Mouse (Mus musculus) lung, adult 2 months (tissue): Measurements from ENCODE around the gene Cst7. TPM values are rescaled to one million over a fixed set of nuclear protein-coding genes. Genes with fewer than 3 reads are reported as not detected.

ENCODE experiments used
- DNase-seq: peaks from one replicate; pipeline ENCODE4 v3.0.0; 2022
- H3K4me1 ChIP-seq: fragments of 200-500 bp; 2 replicates; pipeline ENCODE4 v1.6.1; 2011; ENCODE audit warnings: low read length; ENCODE audit not compliant: control insufficient read depth, insufficient read depth
- H3K4me3 ChIP-seq: fragments of 200-500 bp; replicated peaks from 2 replicates; pipeline ENCODE3; 2011; ENCODE audit warnings: low read depth, mild to moderate bottlenecking, control low read depth, low read length; ENCODE audit errors: extremely low read depth
- CTCF ChIP-seq: fragments of 200-500 bp; IDR thresholded peaks from 2 replicates; pipeline ENCODE4 v1.5.1; 2011; ENCODE audit warnings: mild to moderate bottlenecking, low read length, control low read depth; ENCODE audit not compliant: insufficient read depth
- POLR2A ChIP-seq: fragments of 200-500 bp; IDR thresholded peaks from 2 replicates; pipeline ENCODE4 v1.6.1; 2011; ENCODE audit warnings: low read depth, mild to moderate bottlenecking, control low read depth, low read length, borderline replicate concordance; ENCODE audit errors: extremely low read depth
- WGBS: fragments of 180-500 bp; shearing (Covaris S2); methylation state at CpG from one replicate; pipeline ENCODE4 v1.1.7; 2018; 5-methylcytosine and 5-hydroxymethylcytosine counted together
- polyA plus RNA-seq: library from polyadenylated mRNA; depleted of rRNA; stranded (reverse); fragments of >200 nt; gene quantifications from 2 replicates; pipeline ENCODE4 v1.2.3, GENCODE M21; 2012

Cst7 gene
- polyA plus RNA-seq, 1 experiment = 2.0 TPM

DNA sequence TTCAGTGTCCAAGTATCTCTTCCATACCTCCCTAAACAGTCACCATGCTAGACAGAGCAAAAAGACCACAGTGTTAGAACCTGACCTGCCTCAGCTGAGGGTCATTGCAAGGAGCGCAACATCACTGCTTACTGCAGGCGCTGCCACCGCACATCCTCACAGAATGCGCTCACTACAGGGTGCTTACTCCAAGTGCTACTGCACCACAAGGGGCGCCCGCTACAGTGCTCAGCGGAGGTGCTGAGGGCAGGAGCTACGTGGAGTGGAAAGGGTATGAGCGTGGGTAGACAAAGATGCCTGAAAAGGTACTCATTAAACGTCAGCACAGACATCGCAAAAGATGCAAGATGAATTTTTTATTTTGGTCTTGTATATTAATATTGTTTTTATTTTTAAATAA, 18.9 kb downstream of the Cst7 start:
- no peaks in the 10 kb centered on the region for H3K4me1 ChIP-seq
- no peak for DNase-seq
- TF ChIP-seq CTCF = no peak
- TF ChIP-seq POLR2A = no peak
- H3K4me3 ChIP-seq = no peak overlapping the region
- 82% methylated on average over 11 of the region's 11 CpGs for WGBS

DNA sequence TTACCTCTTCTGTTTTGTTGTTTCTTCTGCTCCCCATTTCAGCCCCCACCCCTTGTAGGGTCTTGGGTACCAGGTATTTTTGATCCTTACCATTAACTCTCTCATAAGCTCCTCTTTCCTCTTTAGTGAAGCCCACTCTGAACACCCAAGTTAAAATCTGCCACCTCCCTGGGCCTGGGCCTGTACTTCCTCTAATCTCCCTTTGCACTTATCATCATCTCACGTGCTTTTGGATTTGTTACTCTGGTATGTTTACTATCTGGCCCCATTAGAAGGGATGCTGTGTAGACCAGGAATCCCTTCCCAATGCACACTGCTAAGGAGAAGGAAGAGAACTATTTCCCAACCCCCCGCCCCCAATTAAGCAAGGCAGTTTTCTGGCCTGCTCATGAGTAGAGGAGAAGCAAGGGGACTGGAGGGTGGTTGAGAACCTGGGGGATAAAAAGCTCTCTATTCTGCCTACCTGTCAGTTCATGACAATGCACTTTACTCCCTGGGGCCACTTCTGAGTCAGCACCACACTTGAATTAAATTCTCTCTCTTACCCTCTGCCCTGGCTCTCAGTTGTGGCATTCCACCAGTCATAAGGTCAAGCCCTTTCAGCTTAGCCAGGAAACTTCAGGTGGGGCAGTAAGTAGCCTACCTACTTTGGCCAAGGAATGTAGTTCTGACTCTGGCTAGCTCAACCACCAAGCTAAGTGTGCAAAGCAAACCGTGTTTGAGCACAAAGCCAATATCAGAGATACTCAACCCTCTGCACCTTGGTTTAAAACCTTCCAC, 25.4 kb downstream of the Cst7 start:
- TF ChIP-seq POLR2A = no peak
- no peak for TF ChIP-seq CTCF
- 72% methylated on average over 3 of the region's 3 CpGs for WGBS
- H3K4me1 ChIP-seq = no peaks in the 10 kb centered on the region
- peak; percentile 23 for DNase-seq
- no peak overlapping the region for H3K4me3 ChIP-seq

- H3K4me3 ChIP-seq = no peak overlapping the region
- no peak for DNase-seq
- H3K4me1 ChIP-seq = no peaks in the 10 kb centered on the region
- WGBS = 91% methylated on average over 2 of the region's 2 CpGs
- TF ChIP-seq POLR2A (no peak), CTCF (no peak)
These were observed 30.0 kb downstream of the Cst7 start for GRCm38 (mm10) chr2:150600263-150600662.

DNA sequence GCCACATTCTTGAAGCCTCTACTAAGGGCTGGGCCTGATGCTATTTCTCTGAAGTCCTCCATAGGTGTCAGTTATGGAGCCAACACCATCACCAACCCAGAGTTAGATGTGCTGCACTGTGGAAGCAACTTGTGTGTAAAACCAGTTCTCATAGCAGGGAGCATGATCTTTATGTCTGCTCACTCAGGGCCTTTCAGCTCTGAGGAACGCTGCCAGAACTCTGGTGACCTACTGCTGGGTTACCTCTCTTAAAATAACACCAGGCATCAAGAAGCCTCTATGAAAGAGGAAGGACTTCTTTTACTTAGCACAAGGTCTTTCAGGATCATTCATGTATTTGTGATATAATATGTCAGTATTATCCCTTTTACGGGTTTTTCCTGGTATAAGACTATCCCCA, 32.0 kb downstream of the Cst7 start:
- Histone ChIP-seq H3K4me1 (peaks cover 2% of the 10 kb centered on the region; the same call in 1 of the 2 replicates), H3K4me3 (no peak overlapping the region)
- WGBS = 88% methylated on average over 2 of the region's 2 CpGs
- DNase-seq = no peak
- no peak for TF ChIP-seq CTCF
- no peak for TF ChIP-seq POLR2A

DNA sequence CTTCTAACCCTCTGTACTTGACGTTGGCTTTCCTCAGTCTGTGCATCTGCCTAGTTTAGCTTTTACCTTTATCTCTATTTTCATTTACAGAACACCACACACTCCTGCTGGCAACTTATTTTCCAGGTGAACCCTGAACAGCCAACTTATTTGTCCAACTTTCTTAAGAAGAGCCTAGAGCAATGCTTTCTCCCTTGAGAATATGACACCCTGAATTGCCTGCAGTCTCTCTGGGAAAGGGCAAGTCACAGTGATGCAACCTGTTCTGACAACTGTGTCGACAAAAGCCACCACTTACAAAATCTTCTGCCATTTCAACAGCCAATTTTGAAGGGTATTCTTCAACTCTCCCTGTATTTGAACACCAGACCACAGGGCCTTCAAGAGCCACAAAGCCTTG, 34.6 kb downstream of the Cst7 start:
- WGBS = 65% methylated on average over 2 of the region's 2 CpGs
- peaks cover 6% of the 10 kb centered on the region for H3K4me1 ChIP-seq
- TF ChIP-seq CTCF (no peak), POLR2A (no peak)
- no peak for DNase-seq
- H3K4me3 ChIP-seq = no peak overlapping the region

- Histone ChIP-seq H3K4me1 (peaks cover 6% of the 10 kb centered on the region), H3K4me3 (no peak overlapping the region)
- DNase-seq = peak; percentile 20
- 41% methylated on average over 1 of the region's 1 CpGs for WGBS
- TF ChIP-seq POLR2A (no peak), CTCF (no peak)
These were observed 36.9 kb downstream of the Cst7 start for GRCm38 (mm10) chr2:150607086-150607485.

GRCm38 (mm10) chr2:150608087-150608799, 38.0 kb downstream of the Cst7 start, which contains the start of gene Apmap:
Gene Apmap, minus strand, starts transcription at chr2:150608567.
- under 1% methylated on average over 42 of the region's 42 CpGs for WGBS
- peak; percentile 72; the same call in 1 of the 2 replicates for TF ChIP-seq POLR2A
- no peak for TF ChIP-seq CTCF
- Histone ChIP-seq H3K4me1 (peaks cover 6% of the 10 kb centered on the region), H3K4me3 (peak within 1 kb of the TSS; percentile 81)
- DNase-seq = peak; percentile 96

GRCm38 (mm10) chr2:150608872-150609560, 38.8 kb downstream of the Cst7 start:
- DNase-seq = peak; percentile 23
- under 1% methylated on average over 10 of the region's 10 CpGs for WGBS

DNA sequence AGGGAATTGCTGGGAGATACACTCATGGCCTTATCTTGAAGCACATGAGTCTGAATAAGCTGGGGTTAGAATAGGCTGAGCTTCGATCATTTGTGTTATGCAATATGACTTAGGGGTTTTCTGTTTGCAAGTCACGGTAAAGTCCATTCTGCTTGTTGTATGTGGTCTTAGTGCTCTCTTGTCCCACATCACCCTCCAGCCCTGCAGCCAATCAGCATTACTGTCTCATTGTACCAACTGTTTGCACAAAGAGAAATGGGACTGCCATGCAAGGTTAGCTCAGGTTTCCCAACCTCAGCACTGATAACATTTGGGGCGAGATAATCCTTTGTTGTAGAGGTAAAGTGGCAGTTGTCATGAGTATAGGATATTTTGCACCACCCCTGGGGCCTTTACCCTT, 39.9 kb downstream of the Cst7 start:
- WGBS = 57% methylated on average over 3 of the region's 3 CpGs
- DNase-seq = no peak
- no peak overlapping the region for H3K4me3 ChIP-seq
- TF ChIP-seq POLR2A (no peak), CTCF (no peak)
- peaks cover 6% of the 10 kb centered on the region for H3K4me1 ChIP-seq

More at GRCm38 (mm10) chr2:150608872-150609560, 38.8 kb downstream of the Cst7 start:
- Histone ChIP-seq H3K4me1 (peaks cover 6% of the 10 kb centered on the region), H3K4me3 (no peak overlapping the region)
- TF ChIP-seq POLR2A (no peak), CTCF (0 out of 2 replicates have a peak, but pooled peaks have one; percentile 0)
